Mouse (Mus musculus): ENCODE data around the gene Zfp217.
A peak's percentile ranks its signal among the peaks of the same experiment; 100 is the strongest.

DNA sequence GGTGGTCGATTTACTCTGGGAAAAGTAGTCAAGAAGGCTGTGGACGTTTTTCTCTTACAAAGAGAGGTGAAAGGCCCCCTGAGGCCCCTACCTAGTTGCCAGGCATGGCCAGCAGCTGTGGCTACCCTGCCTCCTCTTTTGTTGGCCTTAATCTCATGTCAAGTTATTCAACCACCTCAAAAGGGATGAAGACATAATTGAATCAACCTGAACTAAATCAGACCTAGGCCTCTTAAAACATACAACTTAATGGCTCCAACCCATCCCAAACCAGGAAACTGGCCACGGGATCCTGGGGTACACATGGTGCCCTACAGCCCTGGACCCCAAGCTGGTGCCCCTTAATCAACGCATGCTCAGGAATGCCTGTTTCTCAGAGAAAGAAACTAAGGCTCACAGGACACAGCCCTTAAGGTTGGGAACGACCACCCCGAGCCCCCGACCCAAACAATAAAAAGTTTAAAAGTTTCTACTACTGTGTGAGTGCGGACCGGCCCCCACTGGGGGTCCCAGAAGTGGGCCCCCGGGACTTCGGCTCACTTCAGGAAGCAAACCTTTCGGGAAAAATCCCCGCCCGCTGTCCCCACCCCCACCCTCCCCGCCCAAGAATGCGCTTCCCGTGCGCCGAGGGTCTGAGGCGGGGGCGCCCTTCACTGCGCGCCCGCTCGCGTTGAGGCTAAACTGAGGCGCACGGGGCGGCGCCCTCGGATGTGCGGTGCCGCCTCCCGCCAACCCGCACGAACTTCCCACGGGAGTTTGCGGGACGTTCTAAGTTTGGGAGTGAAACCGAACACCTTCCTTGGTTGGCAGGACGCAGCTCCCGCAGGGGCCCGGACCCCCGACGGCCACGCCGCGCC is 17.8 kb downstream of the Zfp217 start:
- no peak for TF ChIP-seq CTCF (IDR thresholded peaks at IDR 0.05; ENCODE audit: extremely low read depth, insufficient read length, insufficient replicate concordance, low read depth, low read length)
- peak; percentile 28; the same call in 1 of the 2 replicates for TF ChIP-seq POLR2A (IDR thresholded peaks at IDR 0.05; ENCODE audit: low read depth, low read length)
